Comparison of ENCODE assay signal across 10 mouse cellular contexts in genomic region chr9:90100760-90101159, GRCm38 (mm10). TPM values are rescaled to one million over a fixed set of nuclear protein-coding genes. Genes with fewer than 3 reads are reported as not detected.
DNase-seq lines count a peak whose midpoint lies in the region; ATAC-seq and TF ChIP-seq lines count a peak whose summit lies in the region.
"Had no signal": no experiment of that assay in that cellular context is flagged by ENCODE, and none has a peak within 500 bp of the region (broad histone marks: within the 10 kb centered on the region; RNA-seq: fewer than 3 reads in every experiment).

No protein-coding gene starts in this region.

- no peak overlapping the region for H3K27ac ChIP-seq in forebrain, embryonic 11.5 days (ENCODE audit: low read depth, low read length)
- H3K27ac ChIP-seq in forebrain, embryonic 12.5 days, result no peak overlapping the region
- no peak overlapping the region for H3K27ac ChIP-seq in midbrain, embryonic 11.5 days (ENCODE audit: low read depth, low read length)
- no peak overlapping the region for H3K27ac ChIP-seq in midbrain, embryonic 16.5 days (ENCODE audit: low read length)
- H3K27ac ChIP-seq in forebrain, embryonic 16.5 days (ENCODE audit: low read length), result no peak overlapping the region
- no peak overlapping the region for H3K27ac ChIP-seq in small intestine, adult 2 months (ENCODE audit: insufficient read depth, low read depth, low read length)

- WGBS in forebrain, embryonic 11.5 days, result 84% methylated on average over 2 of the region's 2 CpGs
- 81% methylated on average over 2 of the region's 2 CpGs for WGBS in forebrain, embryonic 12.5 days
- WGBS in midbrain, embryonic 11.5 days, result 78% methylated on average over 2 of the region's 2 CpGs
- WGBS in midbrain, embryonic 16.5 days, result 70% methylated on average over 2 of the region's 2 CpGs
- WGBS in forebrain, embryonic 16.5 days, result 74% methylated on average over 2 of the region's 2 CpGs
- 61% methylated on average over 2 of the region's 2 CpGs for WGBS in small intestine, adult 2 months

- TF ChIP-seq CTCF in small intestine, adult 2 months (IDR thresholded peaks at IDR 0.05; ENCODE audit: extremely low read depth, insufficient read length, insufficient replicate concordance, low read depth, low read length), result peak; percentile 51; the same call in 1 of the 2 replicates

- DNase-seq in forebrain, embryonic 11.5 days (ENCODE audit: low spot score), result no peak
- DNase-seq in midbrain, embryonic 11.5 days (ENCODE audit: low spot score, missing footprints), result no peak
- DNase-seq in urinary bladder, postnatal 36 days (ENCODE audit: low spot score in 2 of 2), result no peak
- DNase-seq in layer of hippocampus, postnatal 36 days, result no peak
- DNase-seq: thymus, postnatal 25 days had no signal

- H3K9me3 ChIP-seq in forebrain, embryonic 11.5 days (ENCODE audit: control insufficient read depth, low read length), result no peaks in the 10 kb centered on the region
- H3K9me3 ChIP-seq in forebrain, embryonic 12.5 days, result no peaks in the 10 kb centered on the region
- H3K9me3 ChIP-seq in midbrain, embryonic 11.5 days (ENCODE audit: control insufficient read depth, low read length), result no peaks in the 10 kb centered on the region
- H3K9me3 ChIP-seq in midbrain, embryonic 16.5 days (replicated peaks; ENCODE audit: control insufficient read depth, low read length, poor library complexity, severe bottlenecking), result no peaks in the 10 kb centered on the region
- H3K9me3 ChIP-seq in forebrain, embryonic 16.5 days (ENCODE audit: control insufficient read depth, low read length), result no peaks in the 10 kb centered on the region

- TF ChIP-seq POLR2A in small intestine, adult 2 months (IDR thresholded peaks at IDR 0.05; ENCODE audit: low read depth, low read length), result no peak

- H3K4me1 ChIP-seq in forebrain, embryonic 11.5 days (replicated peaks; ENCODE audit: control insufficient read depth, insufficient read depth, low read length), result no peaks in the 10 kb centered on the region
- no peaks in the 10 kb centered on the region for H3K4me1 ChIP-seq in forebrain, embryonic 12.5 days
- no peaks in the 10 kb centered on the region for H3K4me1 ChIP-seq in midbrain, embryonic 11.5 days (ENCODE audit: control insufficient read depth, insufficient read depth, low read length)
- H3K4me1 ChIP-seq in midbrain, embryonic 16.5 days (ENCODE audit: control insufficient read depth, insufficient read depth, low read length), result no peaks in the 10 kb centered on the region
- H3K4me1 ChIP-seq in forebrain, embryonic 16.5 days (replicated peaks; ENCODE audit: control insufficient read depth, insufficient read depth, low read length), result no peaks in the 10 kb centered on the region; the same call in 1 of the 2 replicates
- no peaks in the 10 kb centered on the region for H3K4me1 ChIP-seq in small intestine, adult 2 months (ENCODE audit: control insufficient read depth, insufficient read depth, insufficient read length, low read length)

- no peaks in the 10 kb centered on the region for H3K27me3 ChIP-seq in forebrain, embryonic 11.5 days (ENCODE audit: control insufficient read depth, insufficient read depth, low read length)
- no peaks in the 10 kb centered on the region for H3K27me3 ChIP-seq in forebrain, embryonic 12.5 days
- H3K27me3 ChIP-seq in midbrain, embryonic 11.5 days (ENCODE audit: control insufficient read depth, insufficient read depth, low read length), result no peaks in the 10 kb centered on the region
- no peaks in the 10 kb centered on the region for H3K27me3 ChIP-seq in midbrain, embryonic 16.5 days (ENCODE audit: control insufficient read depth, insufficient read depth, low read depth, low read length)
- H3K27me3 ChIP-seq in forebrain, embryonic 16.5 days (replicated peaks; ENCODE audit: control insufficient read depth, insufficient read depth, low read length), result no peaks in the 10 kb centered on the region
- no peaks in the 10 kb centered on the region for H3K27me3 ChIP-seq in small intestine, adult 2 months (ENCODE audit: control insufficient read depth, insufficient read depth, low read length)

- H3K9ac ChIP-seq in forebrain, embryonic 11.5 days (ENCODE audit: low read length), result no peak overlapping the region
- H3K9ac ChIP-seq in forebrain, embryonic 12.5 days, result no peak overlapping the region
- no peak overlapping the region for H3K9ac ChIP-seq in midbrain, embryonic 11.5 days (ENCODE audit: low read length)
- H3K9ac ChIP-seq in midbrain, embryonic 16.5 days (ENCODE audit: low read depth, low read length), result no peak overlapping the region
- no peak overlapping the region for H3K9ac ChIP-seq in forebrain, embryonic 16.5 days (replicated peaks; ENCODE audit: low read depth, low read length)

- no peak overlapping the region for H3K4me2 ChIP-seq in forebrain, embryonic 11.5 days (ENCODE audit: low read depth, low read length, severe bottlenecking)
- no peak overlapping the region for H3K4me2 ChIP-seq in forebrain, embryonic 12.5 days
- H3K4me2 ChIP-seq in midbrain, embryonic 11.5 days, result no peak overlapping the region
- no peak overlapping the region for H3K4me2 ChIP-seq in midbrain, embryonic 16.5 days (ENCODE audit: low read length)
- no peak overlapping the region for H3K4me2 ChIP-seq in forebrain, embryonic 16.5 days (ENCODE audit: low read length)

- peaks cover 21% of the 10 kb centered on the region for H3K36me3 ChIP-seq in forebrain, embryonic 11.5 days (ENCODE audit: control insufficient read depth, insufficient read depth, low read length)
- peaks cover 83% of the 10 kb centered on the region for H3K36me3 ChIP-seq in forebrain, embryonic 12.5 days (replicated peaks)
- peaks cover 26% of the 10 kb centered on the region for H3K36me3 ChIP-seq in midbrain, embryonic 11.5 days (ENCODE audit: control insufficient read depth, insufficient read depth, low read length)
- peaks cover 32% of the 10 kb centered on the region for H3K36me3 ChIP-seq in midbrain, embryonic 16.5 days (ENCODE audit: control insufficient read depth, insufficient read depth, low read length)
- peaks cover 42% of the 10 kb centered on the region for H3K36me3 ChIP-seq in forebrain, embryonic 16.5 days (ENCODE audit: control insufficient read depth, insufficient read depth)
- peaks cover 53% of the 10 kb centered on the region for H3K36me3 ChIP-seq in small intestine, adult 2 months (ENCODE audit: control insufficient read depth, insufficient read depth, low read length)

- H3K4me3 ChIP-seq in forebrain, embryonic 11.5 days (ENCODE audit: low read depth, low read length), result no peak overlapping the region
- H3K4me3 ChIP-seq in forebrain, embryonic 12.5 days (replicated peaks), result no peak overlapping the region
- H3K4me3 ChIP-seq in midbrain, embryonic 11.5 days (ENCODE audit: low read depth, low read length), result no peak overlapping the region
- no peak overlapping the region for H3K4me3 ChIP-seq in midbrain, embryonic 16.5 days (ENCODE audit: low read depth, low read length)
- no peak overlapping the region for H3K4me3 ChIP-seq in forebrain, embryonic 16.5 days (replicated peaks; ENCODE audit: low read length)
- no peak overlapping the region for H3K4me3 ChIP-seq in small intestine, adult 2 months (ENCODE audit: low read depth, low read length)
- H3K4me3 ChIP-seq: erythroblast, embryonic 14.5 days had no signal

- ATAC-seq in forebrain, embryonic 11.5 days (replicated peaks; ENCODE audit: low FRiP score), result peak; percentile 44; the same call in 1 of the 2 replicates
- ATAC-seq in forebrain, embryonic 12.5 days (ENCODE audit: low FRiP score), result no peak
- ATAC-seq in midbrain, embryonic 11.5 days (ENCODE audit: low FRiP score), result peak; percentile 63; the same call in 1 of the 2 replicates
- no peak for ATAC-seq in midbrain, embryonic 16.5 days
- ATAC-seq in forebrain, embryonic 16.5 days, result peak; percentile 35; the same call in 1 of the 2 replicates

RNA-seq across cellular contexts. Expression of gene Morf4l1, which starts 13.8 kb away (rescaled TPM):
- 484 and 515 TPM in 2 replicates for polyA plus RNA-seq in forebrain, embryonic 11.5 days (2014; fragmentation: Nextera tagmentation; extraction: Ambion mirVana)
- polyA plus RNA-seq in forebrain, embryonic 12.5 days (2016; fragmentation: Nextera tagmentation; extraction: Ambion mirVana), result 497 and 513 TPM in 2 replicates
- polyA plus RNA-seq in midbrain, embryonic 11.5 days (2014; fragmentation: Nextera tagmentation; extraction: Ambion mirVana), result 573 and 605 TPM in 2 replicates
- polyA plus RNA-seq in midbrain, embryonic 16.5 days (2015; fragmentation: Nextera tagmentation; extraction: Ambion mirVana), result 627 and 665 TPM in 2 replicates
- polyA plus RNA-seq in forebrain, embryonic 16.5 days (2015; fragmentation: Nextera tagmentation; extraction: Ambion mirVana), result 520 and 524 TPM in 2 replicates
- polyA plus RNA-seq in small intestine, adult 2 months (2012; rRNA removed), result 8.3 and 21.0 TPM in 2 replicates
- total RNA-seq in layer of hippocampus, postnatal 36 days (2021), result 100 to 1,000 TPM; 422 to 449 TPM

RNA-seq across cellular contexts. Expression of gene Ctsh, which starts 46.8 kb away (rescaled TPM):
- polyA plus RNA-seq in forebrain, embryonic 11.5 days (2014; fragmentation: Nextera tagmentation; extraction: Ambion mirVana), result 6.1 and 6.6 TPM in 2 replicates
- polyA plus RNA-seq in forebrain, embryonic 12.5 days (2016; fragmentation: Nextera tagmentation; extraction: Ambion mirVana), result 7.5 and 7.7 TPM in 2 replicates
- polyA plus RNA-seq in midbrain, embryonic 11.5 days (2014; fragmentation: Nextera tagmentation; extraction: Ambion mirVana), result 6.0 and 6.7 TPM in 2 replicates
- polyA plus RNA-seq in midbrain, embryonic 16.5 days (2015; fragmentation: Nextera tagmentation; extraction: Ambion mirVana), result 20.0 and 25.2 TPM in 2 replicates
- 18.9 and 28.1 TPM in 2 replicates for polyA plus RNA-seq in forebrain, embryonic 16.5 days (2015; fragmentation: Nextera tagmentation; extraction: Ambion mirVana)
- 24.9 and 33.8 TPM in 2 replicates for polyA plus RNA-seq in small intestine, adult 2 months (2012; rRNA removed)
- 10 to 100 TPM; 11.5 to 13.8 TPM for total RNA-seq in layer of hippocampus, postnatal 36 days (2021)

Comparison
In these comparisons a context has a peak if more than half of its experiments do, and no peak if none do; other contexts are left out.
1. ATAC-seq: peak in forebrain, embryonic 11.5 days (single experiment), midbrain, embryonic 11.5 days (single experiment) and forebrain, embryonic 16.5 days (single experiment); none in forebrain, embryonic 12.5 days (single experiment) and midbrain, embryonic 16.5 days (single experiment).
2. RNA of gene Morf4l1, which starts 13.8 kb away (polyA plus RNA-seq): 627 to 665 TPM in midbrain, embryonic 16.5 days, 573 to 605 TPM in midbrain, embryonic 11.5 days, 520 to 524 TPM in forebrain, embryonic 16.5 days, 484 to 515 TPM in forebrain, embryonic 11.5 days and 497 to 513 TPM in forebrain, embryonic 12.5 days; 8.3 to 21.0 TPM in small intestine, adult 2 months; every median in the first group is over 10 times any median in the second.